ENCODE assay signal across 9 mouse cellular contexts in genomic region chr19:58396604-58396984, GRCm38 (mm10). TPM values are rescaled to one million over a fixed set of nuclear protein-coding genes. Genes with fewer than 3 reads are reported as not detected.
DNase-seq lines count a peak whose midpoint lies in the region; ATAC-seq and TF ChIP-seq lines count a peak whose summit lies in the region.
"Had no signal": no experiment of that assay in that cellular context is flagged by ENCODE, and none has a peak within 500 bp of the region (broad histone marks: within the 10 kb centered on the region; RNA-seq: fewer than 3 reads in every experiment).

No protein-coding gene starts in this region.

- DNase-seq in midbrain, embryonic 11.5 days (ENCODE audit: low spot score, missing footprints): no peak
- no peak for DNase-seq in midbrain, embryonic 14.5 days
- DNase-seq in thymus, postnatal 0 days (ENCODE audit: low spot score): no peak
- no peak for DNase-seq in thymus, postnatal 25 days
- DNase-seq in gastrocnemius, adult 2 months: no peak
- DNase-seq: gastrocnemius, postnatal 36 days had no signal

- H3K27me3 ChIP-seq in midbrain, embryonic 11.5 days (ENCODE audit: control insufficient read depth, insufficient read depth, low read length): no peaks in the 10 kb centered on the region
- H3K27me3 ChIP-seq in midbrain, embryonic 14.5 days (ENCODE audit: control insufficient read depth, insufficient read depth, low read length): no peaks in the 10 kb centered on the region
- no peaks in the 10 kb centered on the region for H3K27me3 ChIP-seq in intestine, embryonic 16.5 days (replicated peaks; ENCODE audit: control insufficient read depth, insufficient read depth, low read length)
- no peaks in the 10 kb centered on the region for H3K27me3 ChIP-seq in limb, embryonic 12.5 days
- no peaks in the 10 kb centered on the region for H3K27me3 ChIP-seq in stomach, embryonic 16.5 days (ENCODE audit: control insufficient read depth, insufficient read depth, low read length)

- intact Hi-C loops in gastrocnemius, adult 2 months (cut with DNase I): no loop called here

- H3K4me2 ChIP-seq in midbrain, embryonic 11.5 days: no peak overlapping the region
- H3K4me2 ChIP-seq in midbrain, embryonic 14.5 days (ENCODE audit: low read length): no peak overlapping the region
- H3K4me2 ChIP-seq in intestine, embryonic 16.5 days (ENCODE audit: low read depth, low read length): peak overlapping the region; percentile 26; the same call in 1 of the 2 replicates
- 0 out of 2 replicates have a peak overlapping the region, but pooled peaks have one; percentile 10 for H3K4me2 ChIP-seq in limb, embryonic 12.5 days
- peak overlapping the region; percentile 36; the same call in 1 of the 2 replicates for H3K4me2 ChIP-seq in stomach, embryonic 16.5 days (ENCODE audit: low read depth, low read length)

- H3K27ac ChIP-seq in midbrain, embryonic 11.5 days (ENCODE audit: low read depth, low read length): no peak overlapping the region; the same call in 1 of the 2 replicates
- no peak overlapping the region for H3K27ac ChIP-seq in midbrain, embryonic 14.5 days (replicated peaks; ENCODE audit: low read depth, low read length)
- H3K27ac ChIP-seq in intestine, embryonic 16.5 days (ENCODE audit: low read length): peak overlapping the region; percentile 63
- peak overlapping the region; percentile 72 for H3K27ac ChIP-seq in limb, embryonic 12.5 days
- peak overlapping the region; percentile 88 for H3K27ac ChIP-seq in stomach, embryonic 16.5 days (ENCODE audit: low read length)
- H3K27ac ChIP-seq in gastrocnemius, adult 2 months: no peak overlapping the region

- no peak for TF ChIP-seq CTCF in gastrocnemius, adult 2 months (IDR thresholded peaks at IDR 0.05)

- peaks cover 7% of the 10 kb centered on the region for H3K4me1 ChIP-seq in midbrain, embryonic 11.5 days (ENCODE audit: control insufficient read depth, insufficient read depth, low read length)
- peaks cover 14% of the 10 kb centered on the region for H3K4me1 ChIP-seq in midbrain, embryonic 14.5 days (ENCODE audit: control insufficient read depth, insufficient read depth, low read length)
- H3K4me1 ChIP-seq in intestine, embryonic 16.5 days (ENCODE audit: control insufficient read depth, insufficient read depth, low read length): peaks cover 10% of the 10 kb centered on the region; the same call in 1 of the 2 replicates
- H3K4me1 ChIP-seq in limb, embryonic 12.5 days (replicated peaks): peaks cover 29% of the 10 kb centered on the region
- H3K4me1 ChIP-seq in stomach, embryonic 16.5 days (ENCODE audit: control insufficient read depth, insufficient read depth, low read length): 0 out of 2 replicates have a peak, but pooled peaks cover 5% of the 10 kb centered on the region

- H3K9me3 ChIP-seq in midbrain, embryonic 11.5 days (ENCODE audit: control insufficient read depth, low read length): no peaks in the 10 kb centered on the region
- no peaks in the 10 kb centered on the region for H3K9me3 ChIP-seq in midbrain, embryonic 14.5 days (ENCODE audit: control insufficient read depth, low read length)
- H3K9me3 ChIP-seq in intestine, embryonic 16.5 days (ENCODE audit: control insufficient read depth, low read length): no peaks in the 10 kb centered on the region
- no peaks in the 10 kb centered on the region for H3K9me3 ChIP-seq in limb, embryonic 12.5 days
- H3K9me3 ChIP-seq in stomach, embryonic 16.5 days (replicated peaks; ENCODE audit: control insufficient read depth, low read length): no peaks in the 10 kb centered on the region

- no peaks in the 10 kb centered on the region for H3K36me3 ChIP-seq in midbrain, embryonic 11.5 days (ENCODE audit: control insufficient read depth, insufficient read depth, low read length)
- H3K36me3 ChIP-seq in midbrain, embryonic 14.5 days (ENCODE audit: control insufficient read depth, insufficient read depth, low read length): no peaks in the 10 kb centered on the region
- no peaks in the 10 kb centered on the region for H3K36me3 ChIP-seq in intestine, embryonic 16.5 days (ENCODE audit: control insufficient read depth, insufficient read depth, low read length)
- H3K36me3 ChIP-seq in limb, embryonic 12.5 days: no peaks in the 10 kb centered on the region
- H3K36me3 ChIP-seq in stomach, embryonic 16.5 days (ENCODE audit: control insufficient read depth, insufficient read depth, low read length): no peaks in the 10 kb centered on the region

- H3K4me3 ChIP-seq in midbrain, embryonic 11.5 days (ENCODE audit: low read depth, low read length): no peak overlapping the region
- no peak overlapping the region for H3K4me3 ChIP-seq in midbrain, embryonic 14.5 days (replicated peaks; ENCODE audit: low read depth, low read length)
- no peak overlapping the region for H3K4me3 ChIP-seq in intestine, embryonic 16.5 days (ENCODE audit: low read length)
- no peak overlapping the region for H3K4me3 ChIP-seq in limb, embryonic 12.5 days (replicated peaks)
- H3K4me3 ChIP-seq in stomach, embryonic 16.5 days (replicated peaks; ENCODE audit: low read length): no peak overlapping the region
- no peak overlapping the region for H3K4me3 ChIP-seq in gastrocnemius, adult 2 months

- ATAC-seq in midbrain, embryonic 11.5 days (ENCODE audit: low FRiP score): peak; percentile 48; the same call in 1 of the 2 replicates
- ATAC-seq in midbrain, embryonic 14.5 days (ENCODE audit: low FRiP score, low TSS enrichment): no peak
- ATAC-seq in intestine, embryonic 16.5 days: peak; percentile 91
- ATAC-seq in limb, embryonic 12.5 days (ENCODE audit: insufficient number of reproducible peaks, insufficient read depth, low FRiP score, low TSS enrichment, low read depth): no peak
- peak; percentile 89 for ATAC-seq in stomach, embryonic 16.5 days (ENCODE audit: insufficient read depth, low FRiP score)

- 79% methylated on average over 4 of the region's 4 CpGs for WGBS in midbrain, embryonic 11.5 days
- WGBS in midbrain, embryonic 14.5 days: 71% methylated on average over 4 of the region's 4 CpGs
- 37% methylated on average over 4 of the region's 4 CpGs for WGBS in intestine, embryonic 16.5 days
- WGBS in limb, embryonic 12.5 days: 27% methylated on average over 4 of the region's 4 CpGs
- 38% methylated on average over 4 of the region's 4 CpGs for WGBS in stomach, embryonic 16.5 days

- H3K9ac ChIP-seq in midbrain, embryonic 11.5 days (ENCODE audit: low read length): no peak overlapping the region
- H3K9ac ChIP-seq in midbrain, embryonic 14.5 days (replicated peaks; ENCODE audit: low read length): no peak overlapping the region
- H3K9ac ChIP-seq in intestine, embryonic 16.5 days (ENCODE audit: low read depth, low read length): no peak overlapping the region
- no peak overlapping the region for H3K9ac ChIP-seq in limb, embryonic 12.5 days (replicated peaks)
- H3K9ac ChIP-seq in stomach, embryonic 16.5 days (ENCODE audit: low read length): no peak overlapping the region

RNA-seq across cellular contexts. Expression of gene Gfra1, which starts 59.1 kb away (rescaled TPM):
- polyA plus RNA-seq in midbrain, embryonic 11.5 days (2014; fragmentation: Nextera tagmentation; extraction: Ambion mirVana): 26.7 and 28.5 TPM in 2 replicates
- 34.7 and 40.5 TPM in 2 replicates for polyA plus RNA-seq in midbrain, embryonic 14.5 days (2014; fragmentation: Nextera tagmentation; extraction: Ambion mirVana)
- polyA plus RNA-seq in intestine, embryonic 16.5 days (2015; fragmentation: Nextera tagmentation; extraction: Ambion mirVana): 12.9 and 13.3 TPM in 2 replicates
- polyA plus RNA-seq in limb, embryonic 12.5 days (2016; fragmentation: Nextera tagmentation; extraction: Ambion mirVana): 15.5 and 17.0 TPM in 2 replicates
- 26.2 and 31.1 TPM in 2 replicates for polyA plus RNA-seq in stomach, embryonic 16.5 days (2015; fragmentation: Nextera tagmentation; extraction: Ambion mirVana)
- 32.6 and 36.2 TPM in 2 replicates for polyA plus RNA-seq in thymus, postnatal 0 days (2015; fragmentation: Nextera tagmentation; extraction: Ambion mirVana)
- 1 to 10 TPM; 3.0 to 4.0 TPM for total RNA-seq in gastrocnemius, adult 2 months (2021)

Comparison
In these comparisons a context has a peak if more than half of its experiments do, and no peak if none do; other contexts are left out.
1. ATAC-seq: peak in midbrain, embryonic 11.5 days (single experiment), intestine, embryonic 16.5 days (single experiment) and stomach, embryonic 16.5 days (single experiment); none in midbrain, embryonic 14.5 days (single experiment) and limb, embryonic 12.5 days (single experiment).
2. H3K27ac ChIP-seq: peak in intestine, embryonic 16.5 days (single experiment), limb, embryonic 12.5 days (single experiment) and stomach, embryonic 16.5 days (single experiment); none in midbrain, embryonic 11.5 days (single experiment), midbrain, embryonic 14.5 days (single experiment) and gastrocnemius, adult 2 months (single experiment).
3. H3K4me2 ChIP-seq: peak in intestine, embryonic 16.5 days (single experiment), limb, embryonic 12.5 days (single experiment) and stomach, embryonic 16.5 days (single experiment); none in midbrain, embryonic 11.5 days (single experiment) and midbrain, embryonic 14.5 days (single experiment).